In genomic region chr8:94551471-94552422, GRCm38 (mm10) we compare ENCODE assay signal across 9 mouse cellular contexts. TPM values are rescaled to one million over a fixed set of nuclear protein-coding genes. Genes with fewer than 3 reads are reported as not detected.
DNase-seq lines count a peak whose midpoint lies in the region; ATAC-seq lines count a peak whose summit lies in the region.
"Had no signal": no experiment of that assay in that cellular context is flagged by ENCODE, and none has a peak within 500 bp of the region (broad histone marks: within the 10 kb centered on the region; RNA-seq: fewer than 3 reads in every experiment).

No protein-coding gene starts in this region.

- peak overlapping the region; percentile 27; the same call in 1 of the 2 replicates for H3K9ac ChIP-seq in hindbrain, embryonic 12.5 days
- H3K9ac ChIP-seq: heart, embryonic 15.5 days had no signal

- H3K36me3 ChIP-seq in hindbrain, embryonic 12.5 days, result no peaks in the 10 kb centered on the region
- H3K36me3 ChIP-seq in macrophage (ENCODE audit: inconsistent target), result 0 out of 2 replicates have a peak, but pooled peaks cover 5% of the 10 kb centered on the region
- H3K36me3 ChIP-seq: heart, embryonic 15.5 days had no signal

- 32% methylated on average over 16 of the region's 17 CpGs for WGBS in hindbrain, embryonic 12.5 days
- WGBS in macrophage (ENCODE audit: missing documents), result 60% methylated on average over 17 of the region's 17 CpGs

- peak overlapping the region; percentile 66 for H3K27ac ChIP-seq in hindbrain, embryonic 12.5 days
- H3K27ac ChIP-seq in macrophage, result peak overlapping the region; percentile 84
- H3K27ac ChIP-seq: heart, embryonic 15.5 days had no signal

- peaks cover 22% of the 10 kb centered on the region for H3K4me1 ChIP-seq in hindbrain, embryonic 12.5 days

- H3K9me3 ChIP-seq in hindbrain, embryonic 12.5 days (replicated peaks), result no peaks in the 10 kb centered on the region
- H3K9me3 ChIP-seq: heart, embryonic 15.5 days had no signal

- peak; percentile 60 for ATAC-seq in common myeloid progenitor, adult 5-6 weeks (replicated peaks; ENCODE audit: low read depth, poor library complexity, severe bottlenecking)
- peak; percentile 87 for ATAC-seq in hindbrain, embryonic 12.5 days (ENCODE audit: low FRiP score)

- H3K27me3 ChIP-seq in hindbrain, embryonic 12.5 days, result peaks cover 26% of the 10 kb centered on the region; the same call in 1 of the 2 replicates
- H3K27me3 ChIP-seq: heart, embryonic 15.5 days had no signal

- peak; percentile 56 to 62 for DNase-seq in B cell, adult 2 months
- peak; percentile 65 to 68 for DNase-seq in right cerebral cortex, adult 2 months (ENCODE audit: low spot score in 2 of 2)
- DNase-seq in urinary bladder, postnatal 36 days (ENCODE audit: low spot score in 2 of 2), result no peak
- DNase-seq in spleen, adult 12 weeks (ENCODE audit: low spot score), result no peak
- no peak for DNase-seq in lung, adult 18-20 months

- peaks cover 11% of the 10 kb centered on the region; the same call in 1 of the 2 replicates for H3K79me2 ChIP-seq in macrophage (ENCODE audit: inconsistent target)

- H3K4me2 ChIP-seq in hindbrain, embryonic 12.5 days (replicated peaks), result 0 out of 2 replicates have a peak overlapping the region, but pooled peaks have one; percentile 16
- H3K4me2 ChIP-seq: heart, embryonic 15.5 days had no signal

- H3K4me3 ChIP-seq in hindbrain, embryonic 12.5 days, result no peak overlapping the region
- H3K4me3 ChIP-seq in macrophage (ENCODE audit: inconsistent target), result no peak overlapping the region
- H3K4me3 ChIP-seq: heart, embryonic 15.5 days had no signal

RNA-seq across cellular contexts. Expression of gene Cpne2, which starts 19.0 kb away (rescaled TPM):
- total RNA-seq in common myeloid progenitor, adult 5-6 weeks (2017), result 78.1 and 88.0 TPM in 2 replicates
- 10.4 and 11.9 TPM in 2 replicates for polyA plus RNA-seq in hindbrain, embryonic 12.5 days (2016; fragmentation: Nextera tagmentation; extraction: Ambion mirVana)
- 100 to 1,000 TPM; 111 to 459 (median 155) TPM for total RNA-seq in macrophage (2018; cell fraction: chromatin; rRNA removed)
- 10 to 100 TPM; 37.9 to 66.8 (median 48.8) TPM for total RNA-seq in macrophage (2018; cell fraction: cytosol; rRNA removed)
- total RNA-seq in macrophage (2018; cell fraction: nucleus; rRNA removed), result 100 to 1,000 TPM in 17 of 26 experiments, 10 to 100 TPM in 9; 72.3 to 261 (median 112) TPM
- polyA plus RNA-seq in macrophage (2018), result 33.7 to 64.1 TPM (median 62.3 TPM) in 3 replicates

RNA-seq across cellular contexts. Expression of gene Rspry1, which starts 50.0 kb away (rescaled TPM):
- 37.1 and 42.9 TPM in 2 replicates for total RNA-seq in common myeloid progenitor, adult 5-6 weeks (2017)
- polyA plus RNA-seq in hindbrain, embryonic 12.5 days (2016; fragmentation: Nextera tagmentation; extraction: Ambion mirVana), result 53.6 and 54.8 TPM in 2 replicates
- 100 to 1,000 TPM in 11 of 26 experiments, 10 to 100 TPM in 15; 41.1 to 150 (median 93.6) TPM for total RNA-seq in macrophage (2018; cell fraction: chromatin; rRNA removed)
- 10 to 100 TPM; 20.6 to 27.2 (median 23.6) TPM for total RNA-seq in macrophage (2018; cell fraction: cytosol; rRNA removed)
- total RNA-seq in macrophage (2018; cell fraction: nucleus; rRNA removed), result 100 to 1,000 TPM in 3 of 26 experiments, 10 to 100 TPM in 23; 38.5 to 122 (median 71.5) TPM
- 18.0 to 19.1 TPM (median 18.7 TPM) in 3 replicates for polyA plus RNA-seq in macrophage (2018)

RNA-seq across cellular contexts. Expression of gene Fam192a, which starts 50.0 kb away (rescaled TPM):
- 104 and 157 TPM in 2 replicates for total RNA-seq in common myeloid progenitor, adult 5-6 weeks (2017)
- polyA plus RNA-seq in hindbrain, embryonic 12.5 days (2016; fragmentation: Nextera tagmentation; extraction: Ambion mirVana), result 89.6 and 99.7 TPM in 2 replicates
- total RNA-seq in macrophage (2018; cell fraction: chromatin; rRNA removed), result 100 to 1,000 TPM in 2 of 26 experiments, 10 to 100 TPM in 24; 32.2 to 195 (median 58.6) TPM
- total RNA-seq in macrophage (2018; cell fraction: cytosol; rRNA removed), result 10 to 100 TPM; 29.7 to 49.2 (median 38.7) TPM
- 10 to 100 TPM; 24.9 to 76.0 (median 35.1) TPM for total RNA-seq in macrophage (2018; cell fraction: nucleus; rRNA removed)
- polyA plus RNA-seq in macrophage (2018), result 34.2 to 149 TPM (median 39.7 TPM) in 3 replicates

Comparison
In these comparisons a context has a peak if more than half of its experiments do, and no peak if none do; other contexts are left out.
1. DNase-seq: peak in B cell, adult 2 months (2 of 2) and right cerebral cortex, adult 2 months (2 of 2); none in urinary bladder, postnatal 36 days (0 of 2), spleen, adult 12 weeks (single experiment) and lung, adult 18-20 months (0 of 2).